Mouse (Mus musculus): ENCODE data around the gene Tmem247.

DNA sequence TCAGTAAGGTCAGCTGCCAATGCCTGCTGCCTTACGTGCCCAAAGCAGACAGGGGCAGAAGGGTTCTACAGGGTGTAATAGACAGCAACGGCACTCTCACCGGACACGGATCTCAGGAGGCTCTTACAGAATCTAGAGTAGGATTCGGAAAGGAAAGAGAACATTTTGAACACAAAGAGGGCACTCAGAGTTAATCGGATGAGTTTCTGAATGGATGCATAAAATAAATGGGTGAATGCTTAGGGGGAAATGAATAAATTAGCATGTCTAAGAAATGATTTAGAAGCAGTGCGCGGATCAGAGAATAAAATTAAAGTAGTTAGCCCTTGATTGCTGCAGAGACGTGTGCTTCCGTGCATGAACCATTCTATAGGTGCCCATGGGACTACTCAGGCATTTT lies 37.1 kb upstream of the Tmem247 start:
- TF ChIP-seq SIN3A (IDR thresholded peaks at IDR 0.05; ENCODE audit: low read length), result no peak
- TF ChIP-seq MAFK (IDR thresholded peaks at IDR 0.05; ENCODE audit: insufficient replicate concordance, low read length), result no peak
- TF ChIP-seq CTCF (conservative IDR thresholded peaks at IDR 0.05 in 1 of 2, IDR thresholded peaks at IDR 0.05 in 1 of 2; ENCODE audit: low read depth in 2 of 2, low read length in 2 of 2), result no peak
- no peak for TF ChIP-seq POLR2A (IDR thresholded peaks at IDR 0.05; ENCODE audit: low read depth, low read length)
- TF ChIP-seq USF1 (IDR thresholded peaks at IDR 0.05; ENCODE audit: low read depth, low read length), result no peak
- TF ChIP-seq MYC (IDR thresholded peaks at IDR 0.05; ENCODE audit: low read depth, low read length), result no peak
- TF ChIP-seq TCF12 (IDR thresholded peaks at IDR 0.05; ENCODE audit: low read depth, low read length), result no peak
- no peak for TF ChIP-seq SMC3 (IDR thresholded peaks at IDR 0.05; ENCODE audit: low read depth, low read length)
- TF ChIP-seq EP300 (IDR thresholded peaks at IDR 0.05; ENCODE audit: low read length), result no peak
- no peak for TF ChIP-seq TBP (conservative IDR thresholded peaks at IDR 0.05; ENCODE audit: low read depth, low read length)
- TF ChIP-seq CHD1 (IDR thresholded peaks at IDR 0.05; ENCODE audit: low read depth, low read length), result no peak
- no peak for TF ChIP-seq ZNF384 (IDR thresholded peaks at IDR 0.05; ENCODE audit: low read depth, low read length)
- TF ChIP-seq RCOR1 (conservative IDR thresholded peaks at IDR 0.05; ENCODE audit: low read depth, low read length), result no peak

Data from CH12.LX (cell line).